Mouse (Mus musculus): ENCODE measurements around the gene D430019H16Rik. TPM values are rescaled to one million over a fixed set of nuclear protein-coding genes. Genes with fewer than 3 reads are reported as not detected.

Gene D430019H16Rik
- not detected in 2 replicates for total RNA-seq (2017)

DNA sequence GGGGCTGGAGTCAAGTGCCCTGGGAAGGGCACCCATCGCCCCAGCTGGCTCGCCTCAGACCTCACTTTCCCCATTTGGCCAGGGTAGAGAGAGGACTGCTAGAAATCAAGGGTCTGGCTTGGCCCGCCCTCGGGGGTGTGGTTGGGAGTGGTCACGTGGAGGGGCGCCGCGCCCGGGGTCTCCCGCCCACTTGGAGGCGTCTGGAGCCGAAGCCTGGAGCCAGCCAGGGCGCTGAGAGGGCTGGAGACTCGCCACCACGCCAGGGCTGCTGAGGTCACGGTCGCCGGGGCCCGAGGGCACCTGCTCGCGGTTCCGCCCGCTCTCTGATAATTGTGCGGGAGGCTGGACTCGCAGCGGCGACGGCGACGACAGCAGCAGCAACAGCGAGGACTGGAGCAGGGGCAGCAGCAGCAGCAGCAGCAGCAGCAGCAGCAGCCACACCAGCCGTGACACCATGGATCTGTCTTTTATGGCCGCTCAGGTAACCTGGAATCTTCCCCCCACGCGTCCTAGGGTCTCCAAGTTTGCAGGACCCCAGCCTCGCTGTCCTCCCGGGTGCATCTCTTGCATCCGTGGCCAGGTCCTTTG, at the start of gene D430019H16Rik:
D430019H16Rik (plus strand) TSS at position 187 of the 588 bp plus-strand sequence.
- no peak; the same call in 1 of the 2 replicates for ATAC-seq (replicated peaks; ENCODE audit: low read depth, poor library complexity, severe bottlenecking)

DNA sequence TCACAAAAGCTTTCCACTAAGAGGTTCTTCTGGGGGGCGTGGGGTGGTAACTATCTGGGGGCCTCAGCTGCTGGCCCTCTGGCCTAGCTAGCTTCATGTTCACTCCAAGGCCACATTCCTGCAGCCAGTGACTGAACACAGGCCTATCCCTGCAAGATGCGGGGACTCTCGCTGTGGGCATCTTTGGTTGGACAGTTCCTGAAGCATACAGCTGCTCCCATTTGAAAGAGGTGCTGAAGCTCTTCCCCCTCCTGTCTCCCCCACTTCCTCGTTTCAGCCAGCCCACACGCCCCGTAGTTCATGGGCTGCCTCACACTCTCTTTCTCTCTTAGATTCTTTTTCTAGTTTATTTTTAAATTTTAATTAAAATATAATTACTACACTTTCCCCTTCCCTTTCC, 47.6 kb upstream of the D430019H16Rik start:
- ATAC-seq (replicated peaks; ENCODE audit: low read depth, poor library complexity, severe bottlenecking) = no peak

DNA sequence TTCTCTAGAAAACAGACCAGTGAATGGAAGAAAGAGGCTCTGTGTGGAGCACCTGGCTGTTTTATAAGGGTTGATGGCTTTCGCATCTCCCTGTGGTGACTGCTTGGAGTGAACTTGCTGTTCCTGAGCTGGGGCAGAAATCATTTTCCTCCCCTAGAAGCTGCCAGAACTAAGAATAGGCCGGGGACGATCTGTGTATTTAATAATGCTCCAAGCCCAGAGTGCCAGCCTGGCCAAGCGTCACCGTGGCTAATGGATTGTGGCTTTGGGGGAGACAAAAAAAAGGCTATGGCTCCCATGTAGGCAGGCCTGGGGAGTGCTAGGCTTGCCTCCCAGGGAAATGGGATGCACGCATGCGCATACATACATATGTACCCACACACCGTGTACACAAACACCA, 39.7 kb upstream of the D430019H16Rik start:
- no peak for ATAC-seq (replicated peaks; ENCODE audit: low read depth, poor library complexity, severe bottlenecking)

DNA sequence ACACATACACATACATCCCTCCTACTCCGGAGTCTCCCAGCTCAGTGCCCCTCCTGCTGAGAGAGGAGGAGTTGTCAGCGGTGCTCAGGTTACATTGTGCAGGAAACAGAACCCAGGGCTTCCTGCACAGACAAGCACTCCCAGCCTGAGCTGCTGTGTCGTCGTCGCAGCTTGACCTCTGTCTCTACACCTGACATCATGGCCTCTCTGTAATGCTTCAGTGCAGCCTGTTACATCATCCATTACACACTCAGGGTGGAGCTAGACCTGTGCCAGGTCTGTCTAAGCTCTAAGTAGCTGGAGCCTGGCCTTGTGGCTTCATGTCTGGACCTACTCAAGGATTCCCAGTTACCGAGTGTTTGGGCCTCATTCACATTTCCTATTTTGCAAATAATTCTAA, 33.2 kb upstream of the D430019H16Rik start:
- no peak for ATAC-seq (replicated peaks; ENCODE audit: low read depth, poor library complexity, severe bottlenecking)

DNA sequence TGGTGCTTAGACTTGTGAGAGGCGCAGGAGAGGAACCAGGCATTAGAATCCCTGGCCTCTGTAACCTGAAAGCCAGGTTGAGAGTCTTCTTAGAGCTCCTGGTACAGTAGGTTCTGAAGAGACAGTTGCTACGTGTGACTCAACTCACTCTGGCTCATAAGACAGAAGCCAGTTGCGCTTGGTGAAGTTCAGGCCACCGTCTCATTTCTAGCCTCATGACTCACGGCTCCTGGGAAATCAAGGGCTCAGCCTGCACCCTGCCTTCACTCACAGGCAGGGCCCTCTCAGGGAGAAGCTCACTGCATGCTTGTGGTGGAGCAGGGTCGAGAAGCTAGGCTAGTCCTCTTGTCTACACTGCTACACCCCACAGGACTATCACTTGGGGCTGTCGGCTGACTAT, 27.1 kb upstream of the D430019H16Rik start:
- no peak for ATAC-seq (replicated peaks; ENCODE audit: low read depth, poor library complexity, severe bottlenecking)

DNA sequence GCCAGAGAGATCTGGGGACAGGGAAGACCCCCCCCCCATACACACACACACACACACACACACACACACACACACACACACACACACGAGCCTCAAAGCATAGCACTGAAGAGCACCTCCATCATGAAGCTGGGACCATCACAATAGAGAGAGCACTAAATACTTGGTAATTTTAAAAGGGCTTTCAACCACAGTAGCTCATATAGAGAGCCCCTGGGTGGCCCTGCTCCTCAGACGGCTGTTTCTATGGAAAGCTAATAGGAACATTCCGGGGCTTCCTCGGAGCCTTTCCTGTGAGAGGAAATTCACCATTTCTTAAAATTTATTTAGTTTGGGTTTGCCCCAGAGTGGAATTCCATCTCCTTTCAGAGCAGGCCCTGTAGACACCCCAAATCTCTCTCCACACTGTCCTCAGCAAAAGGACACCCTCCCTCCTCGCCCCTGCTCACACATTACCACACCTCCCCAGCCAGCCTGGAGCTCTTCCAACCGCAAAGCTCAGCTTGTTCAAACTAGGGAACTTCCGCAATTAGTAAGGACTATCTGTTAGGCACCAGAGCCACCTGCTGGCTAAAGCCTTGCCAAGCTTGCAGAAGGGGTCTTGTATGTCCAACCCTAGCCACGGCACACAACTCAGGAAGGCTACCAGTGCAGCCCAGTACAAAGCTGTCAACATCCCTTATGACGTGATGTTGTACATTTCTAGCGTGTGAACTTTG, 26.5 kb upstream of the D430019H16Rik start:
- peak; percentile 100 for ATAC-seq (replicated peaks; ENCODE audit: low read depth, poor library complexity, severe bottlenecking)

DNA sequence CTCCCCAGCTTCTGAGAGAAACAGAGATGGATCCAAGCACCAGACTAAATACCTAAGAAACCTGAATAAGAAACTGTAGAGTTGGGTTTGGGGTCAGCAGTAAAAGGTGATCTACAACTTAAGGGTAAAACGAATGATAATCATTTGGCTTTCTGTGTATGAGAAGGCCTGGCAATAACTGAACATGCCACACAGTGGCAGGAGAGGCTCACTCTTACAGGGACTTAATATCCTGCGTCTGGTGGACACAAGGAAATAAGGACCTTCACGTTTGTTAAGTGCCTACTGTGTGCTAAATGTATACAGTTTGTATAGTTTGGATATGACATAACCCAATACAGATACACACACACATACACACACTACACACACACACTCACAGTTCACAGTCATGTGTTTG, 21.8 kb upstream of the D430019H16Rik start:
- ATAC-seq (replicated peaks; ENCODE audit: low read depth, poor library complexity, severe bottlenecking) = no peak

DNA sequence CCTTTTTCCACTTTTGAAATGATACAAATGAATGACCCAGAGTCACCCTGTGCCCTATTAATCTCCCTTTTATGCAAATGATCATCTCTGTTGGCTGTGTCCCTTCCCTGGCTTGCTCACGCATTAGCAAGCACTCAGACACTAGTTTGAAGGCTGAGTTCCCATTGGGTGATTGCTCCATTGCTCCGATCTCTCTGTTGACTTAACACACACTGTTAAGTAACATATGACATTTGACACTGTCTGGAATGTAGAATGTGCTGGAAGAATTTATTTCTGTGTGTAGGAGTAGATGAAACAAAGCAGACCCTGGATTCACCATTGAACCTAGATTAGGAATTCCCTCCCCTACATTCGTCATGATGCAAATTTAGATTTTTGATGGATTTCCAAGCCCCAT, 20.8 kb upstream of the D430019H16Rik start:
- ATAC-seq (replicated peaks; ENCODE audit: low read depth, poor library complexity, severe bottlenecking) = no peak

DNA sequence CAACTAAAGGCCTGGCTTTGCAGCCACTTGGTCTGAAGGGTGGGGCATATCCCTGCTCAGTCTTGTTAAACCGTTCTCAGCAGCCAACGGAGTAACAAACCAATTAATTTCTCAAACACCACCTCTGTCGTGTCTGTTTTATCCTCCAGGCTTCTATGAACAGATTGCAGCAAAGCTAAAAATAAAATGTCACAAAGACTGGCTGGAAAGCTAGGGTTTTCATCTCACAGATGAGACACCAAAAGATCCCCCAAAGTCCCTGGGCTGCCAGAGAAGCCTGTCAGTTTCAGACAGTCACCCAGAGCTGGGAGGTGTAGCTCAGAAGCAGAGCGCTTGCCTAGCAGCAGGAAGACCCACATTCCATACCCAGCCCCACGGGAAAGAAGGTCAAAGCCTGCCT, 15.4 kb upstream of the D430019H16Rik start:
- ATAC-seq (replicated peaks; ENCODE audit: low read depth, poor library complexity, severe bottlenecking) = no peak

DNA sequence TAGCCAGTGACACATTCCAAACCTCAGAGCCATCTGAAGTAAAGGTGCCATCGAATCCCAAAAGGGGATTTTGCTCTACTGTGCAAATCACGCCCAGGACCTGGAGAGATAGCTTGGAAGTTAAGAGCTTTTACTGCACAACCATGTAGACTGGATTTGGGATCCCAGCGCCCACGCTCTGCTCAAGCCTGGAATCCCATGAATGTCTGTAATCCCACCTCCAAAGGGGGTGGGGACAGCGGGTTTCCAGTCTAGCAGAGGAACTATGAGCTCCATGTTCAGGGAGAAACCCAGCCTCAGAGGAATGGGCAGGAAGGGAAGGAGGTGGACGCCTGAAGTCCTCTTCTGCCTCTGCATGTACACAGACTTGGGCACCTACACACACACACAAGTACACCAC, 13.7 kb upstream of the D430019H16Rik start:
- ATAC-seq (replicated peaks; ENCODE audit: low read depth, poor library complexity, severe bottlenecking) = no peak

DNA sequence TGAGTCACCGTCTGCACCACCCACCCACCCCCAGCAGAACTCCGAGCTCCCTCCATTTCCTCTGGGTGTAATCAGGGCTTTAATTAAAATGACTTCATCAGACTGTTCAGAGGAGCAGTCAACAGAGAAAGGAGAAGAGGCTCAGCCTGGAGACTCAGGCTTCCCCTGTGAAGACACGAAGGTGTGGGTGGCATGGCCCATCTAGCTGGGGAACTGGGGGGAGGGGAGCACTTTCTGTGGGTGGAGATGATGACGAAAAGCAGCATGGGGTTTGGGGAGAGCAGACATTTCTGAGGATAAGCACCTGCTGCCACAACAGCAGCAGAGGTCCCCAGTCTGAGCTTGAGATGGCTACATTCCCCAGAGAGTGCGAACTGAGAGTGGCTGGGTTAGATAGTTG, 10.1 kb upstream of the D430019H16Rik start:
- no peak for ATAC-seq (replicated peaks; ENCODE audit: low read depth, poor library complexity, severe bottlenecking)

DNA sequence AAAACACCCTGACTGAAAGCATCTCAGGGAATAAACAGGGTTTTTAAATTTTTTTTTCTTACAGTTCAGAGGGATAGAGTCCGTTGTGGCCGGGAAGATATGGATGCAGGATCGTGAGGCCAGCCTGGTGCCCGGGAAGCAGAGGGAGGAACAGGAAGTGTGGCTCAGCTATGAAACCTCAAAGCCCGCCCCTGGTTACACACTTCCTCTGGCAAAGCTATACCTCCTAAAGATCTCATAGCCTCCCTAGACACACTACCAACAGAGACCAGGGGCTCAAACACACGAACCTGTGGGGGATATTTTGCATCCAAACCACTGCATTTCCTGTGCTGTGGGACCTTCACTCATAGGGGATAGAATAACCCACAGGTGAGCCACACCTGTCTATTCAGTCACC, 7.9 kb upstream of the D430019H16Rik start:
- ATAC-seq (replicated peaks; ENCODE audit: low read depth, poor library complexity, severe bottlenecking) = peak; percentile 52; the same call in 1 of the 2 replicates

DNA sequence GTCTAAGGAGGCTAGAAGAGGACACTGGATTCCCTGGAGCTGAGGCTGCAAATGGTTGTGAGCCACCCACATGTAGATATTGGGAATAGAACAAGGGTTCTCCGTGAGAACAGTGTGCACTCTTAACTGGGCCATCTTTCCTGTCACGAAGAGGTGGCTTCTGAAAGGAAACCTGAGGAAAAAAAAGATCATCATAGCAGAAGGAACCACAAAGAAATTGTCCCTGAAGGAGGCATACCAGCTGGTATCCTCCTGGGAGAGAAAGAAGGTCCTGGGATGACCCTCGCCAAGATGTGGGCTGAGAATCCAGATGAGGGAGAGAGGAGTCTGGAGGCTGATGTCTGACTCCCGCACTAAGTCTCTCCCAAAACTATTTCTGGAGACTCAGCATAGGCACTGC, 4.4 kb upstream of the D430019H16Rik start:
- no peak for ATAC-seq (replicated peaks; ENCODE audit: low read depth, poor library complexity, severe bottlenecking)

DNA sequence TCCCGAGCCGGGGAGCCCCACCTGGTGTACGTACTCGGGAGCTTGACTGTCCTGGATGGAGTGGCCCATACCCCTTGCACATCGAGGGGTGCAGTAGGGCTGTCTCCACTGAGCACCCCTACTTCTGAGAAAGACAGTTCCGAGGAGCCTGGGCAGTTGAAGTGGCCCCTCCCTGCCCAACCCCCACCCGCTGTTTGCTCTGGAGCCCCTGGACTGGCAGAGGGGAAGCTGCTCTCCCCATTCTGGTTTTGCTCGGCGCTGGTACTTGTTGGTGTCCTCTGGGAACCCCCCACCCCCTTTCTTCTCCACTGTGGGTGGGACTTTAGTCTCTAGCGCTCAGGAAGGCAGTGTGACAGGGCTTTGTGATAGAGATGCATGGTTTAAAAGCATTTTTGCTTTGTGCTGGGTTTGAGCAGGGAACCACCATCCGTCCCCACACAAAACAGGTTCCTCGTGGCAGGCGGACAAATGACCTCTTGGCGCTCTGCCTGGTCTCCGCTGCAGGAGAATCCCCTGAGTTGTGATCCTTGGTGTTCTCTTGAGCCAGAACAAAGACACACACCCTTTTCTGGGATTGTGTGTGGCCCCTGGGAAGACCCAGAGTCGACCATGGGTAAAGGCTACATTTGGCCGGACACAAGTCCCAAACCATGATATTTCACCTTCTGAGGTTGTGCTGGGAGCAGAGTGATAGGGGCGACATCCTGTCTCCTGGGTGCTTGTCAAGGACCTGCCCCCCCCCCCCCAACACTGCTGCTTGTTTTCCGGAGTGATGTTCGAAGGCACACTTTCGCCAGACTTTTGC, 804 bp downstream of the D430019H16Rik start:
- 0 out of 2 replicates have a peak, but pooled peaks have one; percentile 31 for ATAC-seq (replicated peaks; ENCODE audit: low read depth, poor library complexity, severe bottlenecking)

DNA sequence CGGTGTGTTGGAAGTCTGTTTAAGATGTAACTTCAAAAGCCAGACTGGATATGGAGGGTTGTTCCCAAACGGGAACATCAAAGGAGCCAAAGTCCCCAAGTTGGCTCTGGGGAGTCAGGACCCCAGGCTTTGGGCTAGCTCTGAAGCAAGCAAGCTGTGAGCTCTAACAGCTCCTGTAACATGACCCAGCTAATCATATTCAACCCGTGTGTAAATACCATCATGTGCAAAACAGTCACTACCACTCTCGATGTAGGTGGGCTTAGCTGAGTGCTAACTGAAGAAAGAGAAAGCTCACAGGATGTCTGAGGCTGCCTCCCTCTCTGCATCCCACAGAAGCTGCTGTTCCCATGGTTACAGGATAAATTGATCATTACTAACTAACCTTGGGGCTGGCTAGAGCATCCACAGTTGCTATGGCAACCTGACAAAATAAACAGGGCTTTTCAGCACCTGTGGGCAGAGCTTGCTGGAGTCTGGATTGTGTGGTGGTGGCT, 1.5 kb downstream of the D430019H16Rik start:
- no peak for ATAC-seq (replicated peaks; ENCODE audit: low read depth, poor library complexity, severe bottlenecking)

DNA sequence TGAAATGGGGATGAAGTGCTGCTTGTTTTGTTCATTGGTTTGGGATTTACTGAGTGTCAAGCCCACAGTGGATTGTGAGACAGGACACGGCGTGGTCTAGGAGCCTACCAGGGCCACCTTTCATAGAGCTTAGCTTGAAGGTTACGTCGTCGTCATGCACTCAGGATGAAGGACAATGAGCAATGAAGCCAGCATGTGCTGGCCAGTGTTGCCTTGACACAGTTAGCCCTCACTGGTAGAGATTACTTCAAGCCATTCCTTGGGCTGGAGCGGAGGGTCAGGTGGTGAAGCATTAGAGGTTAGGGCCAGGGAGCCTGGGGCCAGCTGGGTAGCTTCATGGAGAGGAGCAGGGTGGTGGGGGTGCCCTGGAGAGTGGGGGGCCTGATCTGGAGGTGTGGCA, 5.1 kb downstream of the D430019H16Rik start:
- no peak for ATAC-seq (replicated peaks; ENCODE audit: low read depth, poor library complexity, severe bottlenecking)

DNA sequence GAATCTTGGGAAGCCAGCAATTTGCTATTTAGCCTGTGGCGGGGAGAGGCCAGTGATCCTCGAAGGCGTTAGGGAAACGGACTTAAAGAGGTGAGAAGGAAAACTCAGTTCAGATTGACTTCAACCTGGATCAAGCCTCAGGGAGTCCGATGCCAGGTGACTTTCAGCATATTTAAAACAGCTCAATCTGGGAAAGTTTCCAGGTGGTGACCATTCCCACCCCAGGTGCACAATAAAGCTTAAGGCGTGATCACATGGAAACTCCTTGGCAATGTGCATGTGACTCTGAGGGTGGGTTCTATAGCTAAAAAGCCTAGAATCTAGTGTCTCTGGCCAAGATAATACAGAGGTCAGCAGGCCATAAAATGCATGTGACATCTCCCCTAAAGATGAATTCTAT, 7.4 kb downstream of the D430019H16Rik start:
- ATAC-seq (replicated peaks; ENCODE audit: low read depth, poor library complexity, severe bottlenecking) = no peak

DNA sequence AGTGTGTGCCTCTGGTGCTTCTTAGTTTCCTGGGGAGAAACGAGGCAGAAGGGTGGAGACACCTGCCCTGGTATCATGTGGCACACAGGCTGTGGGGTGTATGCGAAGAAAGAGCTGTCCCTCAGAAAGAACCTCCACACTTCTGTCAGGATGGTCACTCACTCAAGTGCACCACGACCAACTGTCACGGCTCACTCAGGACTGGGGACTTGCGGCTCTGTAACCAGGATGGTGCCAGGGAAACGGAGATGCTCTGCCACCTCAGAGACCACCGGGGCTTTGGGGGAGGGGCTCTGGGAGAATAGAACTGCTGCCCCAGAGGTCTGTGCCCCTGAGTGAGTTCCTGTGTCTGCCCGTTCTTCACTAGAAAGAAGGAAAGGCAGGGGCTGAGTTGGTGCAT, 15.4 kb downstream of the D430019H16Rik start:
- no peak for ATAC-seq (replicated peaks; ENCODE audit: low read depth, poor library complexity, severe bottlenecking)

DNA sequence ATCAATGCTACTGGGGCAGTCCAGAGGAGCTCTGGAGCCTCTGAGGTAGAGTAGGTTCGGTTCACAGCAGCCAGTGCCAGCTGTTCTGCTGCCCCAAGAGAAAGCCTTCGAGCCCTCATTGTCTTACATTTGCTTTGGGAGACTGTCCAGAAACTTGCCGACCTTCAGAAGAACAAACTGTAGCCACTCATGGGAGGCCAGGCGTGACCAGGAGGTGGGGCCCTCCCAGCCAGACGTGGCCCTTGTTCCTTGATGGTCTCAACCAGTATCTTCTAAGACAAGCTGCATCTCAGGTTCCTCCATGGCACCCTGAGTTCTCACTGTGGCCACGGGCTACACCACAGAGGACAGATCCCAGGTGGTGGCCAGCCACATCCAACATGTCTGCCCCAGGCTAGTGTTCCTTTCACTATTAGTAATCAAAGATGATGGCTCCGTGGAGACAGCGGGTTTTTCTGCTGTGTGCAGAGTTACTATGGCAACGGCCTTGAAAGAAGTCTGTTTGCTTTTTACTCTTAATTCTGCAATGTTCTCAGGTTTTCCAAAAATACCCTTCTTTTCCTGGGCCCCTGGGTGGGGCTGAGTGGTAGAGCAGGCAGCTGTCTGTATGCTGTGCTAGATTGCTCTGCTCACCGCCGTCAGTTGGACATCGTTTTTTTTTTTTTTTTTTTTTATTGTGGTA, 21.7 kb downstream of the D430019H16Rik start:
- no peak for ATAC-seq (replicated peaks; ENCODE audit: low read depth, poor library complexity, severe bottlenecking)

DNA sequence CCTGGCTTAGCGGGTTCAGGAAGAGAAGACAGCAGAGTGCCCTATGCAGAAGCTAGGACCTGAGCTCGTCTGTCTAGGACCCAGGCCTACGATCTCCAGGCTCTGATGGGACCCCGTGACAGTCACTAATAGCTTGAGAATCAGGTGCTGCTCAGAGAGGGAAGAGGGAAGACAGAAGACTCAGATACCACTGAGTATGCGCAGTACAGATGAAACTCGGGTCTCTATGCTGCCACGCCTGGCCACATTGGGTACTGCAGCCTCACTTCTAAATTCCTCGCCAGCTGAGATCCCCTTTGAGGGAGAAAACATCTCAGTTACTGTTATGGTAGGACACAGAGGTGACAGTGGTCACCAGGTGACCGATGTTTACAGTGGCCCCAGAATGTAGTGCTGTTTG, 22.8 kb downstream of the D430019H16Rik start:
- ATAC-seq (replicated peaks; ENCODE audit: low read depth, poor library complexity, severe bottlenecking) = peak; percentile 95
